Comparison of ENCODE assay signal across 13 mouse cellular contexts in the genomic region with DNA sequence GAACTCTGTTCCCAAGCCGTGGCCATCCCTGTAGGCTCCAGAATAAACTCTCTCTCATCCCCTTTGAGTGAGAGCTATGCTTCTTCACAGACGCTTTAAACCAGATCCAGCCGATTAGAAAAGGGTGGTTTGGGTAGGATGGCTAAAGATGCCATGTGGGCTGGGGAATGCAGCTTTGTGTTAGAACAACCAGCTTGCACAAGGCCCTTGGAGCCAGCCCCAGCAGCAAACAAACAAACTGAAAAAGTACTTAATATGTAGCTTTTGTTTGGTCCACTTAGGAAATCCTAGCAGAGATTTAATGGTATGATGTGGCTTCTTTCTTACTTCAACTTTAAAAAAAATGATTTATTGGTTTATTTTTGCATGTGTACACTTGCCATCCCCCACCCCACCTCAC.
DNase-seq lines count a peak whose midpoint lies in the region; ATAC-seq and TF ChIP-seq lines count a peak whose summit lies in the region.
"Had no signal": no experiment of that assay in that cellular context is flagged by ENCODE, and none has a peak within 500 bp of the region (broad histone marks: within the 10 kb centered on the region; RNA-seq: fewer than 3 reads in every experiment).

No protein-coding gene starts in this region.

- ATAC-seq in heart, embryonic 15.5 days (replicated peaks; ENCODE audit: insufficient number of reproducible peaks, insufficient read depth, low FRiP score, low read depth) = no peak
- no peak for ATAC-seq in lung, embryonic 14.5 days (ENCODE audit: insufficient read depth)
- ATAC-seq in hindbrain, embryonic 12.5 days (ENCODE audit: low FRiP score) = 0 out of 2 replicates have a peak, but pooled peaks have one; percentile 26

- TF ChIP-seq POLR2A in small intestine, adult 2 months (IDR thresholded peaks at IDR 0.05; ENCODE audit: low read depth, low read length) = no peak

- intact Hi-C loops in heart, postnatal 10 days (cut with DNase I) = no loop called here

- no peaks in the 10 kb centered on the region for H3K36me3 ChIP-seq in heart, embryonic 15.5 days
- no peaks in the 10 kb centered on the region for H3K36me3 ChIP-seq in lung, embryonic 14.5 days (ENCODE audit: insufficient read depth)
- no peaks in the 10 kb centered on the region for H3K36me3 ChIP-seq in hindbrain, embryonic 12.5 days
- no peaks in the 10 kb centered on the region for H3K36me3 ChIP-seq in small intestine, adult 2 months (ENCODE audit: control insufficient read depth, insufficient read depth, low read length)
- H3K36me3 ChIP-seq: neural tube, embryonic 12.5 days had no signal

- no peaks in the 10 kb centered on the region for H3K9me3 ChIP-seq in heart, embryonic 15.5 days (replicated peaks)
- no peaks in the 10 kb centered on the region for H3K9me3 ChIP-seq in lung, embryonic 14.5 days (ENCODE audit: low read depth, low read length)
- H3K9me3 ChIP-seq in hindbrain, embryonic 12.5 days (replicated peaks) = peaks cover 4% of the 10 kb centered on the region; the same call in 1 of the 2 replicates

- no peak overlapping the region for H3K4me3 ChIP-seq in heart, embryonic 15.5 days
- H3K4me3 ChIP-seq in lung, embryonic 14.5 days (ENCODE audit: low read depth, low read length) = no peak overlapping the region
- H3K4me3 ChIP-seq in hindbrain, embryonic 12.5 days = no peak overlapping the region
- no peak overlapping the region for H3K4me3 ChIP-seq in small intestine, adult 2 months (ENCODE audit: low read depth, low read length)
- H3K4me3 ChIP-seq: erythroblast, embryonic 14.5 days; neural tube, embryonic 12.5 days had no signal

- WGBS in heart, embryonic 15.5 days = 68% methylated on average over 3 of the region's 3 CpGs
- 31% methylated on average over 3 of the region's 3 CpGs for WGBS in lung, embryonic 14.5 days
- WGBS in hindbrain, embryonic 12.5 days = 33% methylated on average over 3 of the region's 3 CpGs
- 48% methylated on average over 3 of the region's 3 CpGs for WGBS in small intestine, adult 2 months

- H3K4me1 ChIP-seq in heart, embryonic 15.5 days (replicated peaks) = peaks cover 45% of the 10 kb centered on the region
- H3K4me1 ChIP-seq in lung, embryonic 14.5 days (ENCODE audit: insufficient read depth) = peaks cover 14% of the 10 kb centered on the region
- peaks cover 20% of the 10 kb centered on the region for H3K4me1 ChIP-seq in hindbrain, embryonic 12.5 days
- peaks cover 17% of the 10 kb centered on the region for H3K4me1 ChIP-seq in small intestine, adult 2 months (ENCODE audit: control insufficient read depth, insufficient read depth, insufficient read length, low read length)

- H3K9ac ChIP-seq in heart, embryonic 15.5 days = no peak overlapping the region
- no peak overlapping the region for H3K9ac ChIP-seq in lung, embryonic 14.5 days
- no peak overlapping the region for H3K9ac ChIP-seq in hindbrain, embryonic 12.5 days
- H3K9ac ChIP-seq: liver, embryonic 14.5 days; neural tube, embryonic 12.5 days had no signal

- no peak for DNase-seq in heart, postnatal 10 days
- no peak for DNase-seq in lung, embryonic 14.5 days
- DNase-seq in lung, postnatal 14 days = no peak
- no peak for DNase-seq in frontal cortex, postnatal 10 days (ENCODE audit: low spot score in 2 of 2)
- DNase-seq: cerebellum, postnatal 36 days; thymus, postnatal 25 days had no signal

- no peak overlapping the region for H3K4me2 ChIP-seq in heart, embryonic 15.5 days
- no peak overlapping the region for H3K4me2 ChIP-seq in lung, embryonic 14.5 days
- H3K4me2 ChIP-seq in hindbrain, embryonic 12.5 days (replicated peaks) = no peak overlapping the region
- H3K4me2 ChIP-seq: midbrain, embryonic 11.5 days; neural tube, embryonic 12.5 days had no signal

- no peaks in the 10 kb centered on the region for H3K27me3 ChIP-seq in heart, embryonic 15.5 days
- no peaks in the 10 kb centered on the region for H3K27me3 ChIP-seq in lung, embryonic 14.5 days (ENCODE audit: insufficient read depth, low read length)
- no peaks in the 10 kb centered on the region for H3K27me3 ChIP-seq in hindbrain, embryonic 12.5 days
- no peaks in the 10 kb centered on the region for H3K27me3 ChIP-seq in small intestine, adult 2 months (ENCODE audit: control insufficient read depth, insufficient read depth, low read length)
- H3K27me3 ChIP-seq: neural tube, embryonic 12.5 days had no signal

- H3K27ac ChIP-seq in heart, embryonic 15.5 days = peak overlapping the region; percentile 17; the same call in 1 of the 2 replicates
- peak overlapping the region; percentile 74 for H3K27ac ChIP-seq in lung, embryonic 14.5 days (ENCODE audit: low read depth)
- H3K27ac ChIP-seq in hindbrain, embryonic 12.5 days = no peak overlapping the region; the same call in 1 of the 2 replicates
- peak overlapping the region; percentile 77; the same call in 1 of the 2 replicates for H3K27ac ChIP-seq in small intestine, adult 2 months (ENCODE audit: insufficient read depth, low read depth, low read length)
- H3K27ac ChIP-seq: liver, embryonic 14.5 days; neural tube, embryonic 12.5 days had no signal

- TF ChIP-seq CTCF in lung, embryonic 14.5 days (IDR thresholded peaks at IDR 0.05; ENCODE audit: low read depth) = no peak
- no peak for TF ChIP-seq CTCF in small intestine, adult 2 months (IDR thresholded peaks at IDR 0.05; ENCODE audit: extremely low read depth, insufficient read length, insufficient replicate concordance, low read depth, low read length)
